Mouse (Mus musculus) cerebellum, adult 11-12 months (tissue): ENCODE results near the gene Tut7.
"Not testable (repeated sequence)": the region's sequence is repeated elsewhere in the genome, so short reads cannot be mapped to it uniquely, and the experiment has no call there.

Source experiments
- DNase-seq: peaks from one replicate; pipeline ENCODE4 v3.0.0; 2022

Tut7 gene

DNA sequence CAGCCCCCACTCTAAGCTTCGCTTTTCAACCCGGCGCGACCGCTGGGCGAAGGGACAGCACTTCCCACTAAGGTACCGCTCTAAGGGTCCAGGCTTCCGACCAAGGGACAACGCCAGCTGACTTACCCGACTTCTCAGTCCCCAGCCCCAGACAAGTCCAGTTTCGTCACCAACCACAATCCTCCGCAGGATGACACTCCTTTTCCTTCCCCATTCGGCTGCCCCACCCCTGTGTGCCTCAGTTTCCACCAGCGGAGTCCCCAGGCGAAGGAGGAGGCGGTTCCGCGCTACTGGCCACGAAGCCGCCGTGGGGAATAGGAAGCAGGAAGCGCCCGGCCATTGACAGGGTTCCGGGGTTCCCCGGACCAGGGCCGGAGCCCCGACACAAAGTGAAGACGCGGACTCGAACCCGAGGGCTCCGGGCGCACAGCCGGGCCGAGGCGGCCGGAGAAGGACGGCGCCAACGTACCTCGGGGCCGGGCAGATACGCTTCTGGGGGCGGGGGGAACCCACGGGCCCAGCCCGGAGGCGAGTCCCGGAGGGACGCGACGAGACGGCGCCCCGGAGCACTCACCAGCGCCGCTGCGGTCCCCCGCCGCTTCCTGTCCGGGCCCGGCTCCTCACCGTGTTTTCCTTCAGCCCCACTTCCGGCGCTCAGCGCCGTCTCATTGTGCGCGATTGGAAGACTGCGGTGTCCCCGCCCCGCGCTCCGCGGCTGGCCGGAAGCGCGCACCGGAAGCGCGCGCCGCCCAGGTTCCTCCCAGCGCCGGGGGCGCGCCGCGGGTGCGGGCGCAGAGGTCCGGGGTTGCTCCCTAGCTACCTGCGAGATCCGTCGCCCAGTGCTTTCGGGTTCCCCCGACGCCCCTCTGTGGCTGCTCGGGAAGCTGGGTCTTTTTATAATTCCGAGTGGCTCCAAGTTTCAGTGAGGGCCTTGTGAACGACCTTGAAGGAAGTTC lies at the start of gene Tut7:
TSS of gene Tut7 (minus strand) at position 641 of the 956 bp plus-strand sequence.
- peak; percentile 92 for DNase-seq

DNA sequence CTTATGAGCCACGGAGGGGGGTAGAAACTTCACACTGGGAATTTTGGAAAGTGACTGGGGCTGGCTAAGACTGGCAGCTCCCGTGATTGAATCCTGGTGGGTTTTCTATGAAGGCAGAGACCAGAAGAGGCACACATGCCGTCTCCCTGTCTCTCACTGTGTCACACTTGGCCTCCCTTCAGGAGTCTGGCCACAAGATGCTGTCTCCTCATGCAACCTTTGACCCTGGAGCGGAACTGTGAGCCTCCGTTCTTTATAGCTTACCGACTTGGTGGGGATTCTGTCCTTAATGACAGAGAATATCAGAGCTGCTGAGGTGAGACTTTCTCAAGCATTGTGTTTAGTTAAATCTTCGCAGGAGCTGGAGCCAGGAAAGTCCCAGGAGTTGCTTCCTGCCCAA lies 49.5 kb upstream of the Tut7 start:
- DNase-seq = no peak

DNA sequence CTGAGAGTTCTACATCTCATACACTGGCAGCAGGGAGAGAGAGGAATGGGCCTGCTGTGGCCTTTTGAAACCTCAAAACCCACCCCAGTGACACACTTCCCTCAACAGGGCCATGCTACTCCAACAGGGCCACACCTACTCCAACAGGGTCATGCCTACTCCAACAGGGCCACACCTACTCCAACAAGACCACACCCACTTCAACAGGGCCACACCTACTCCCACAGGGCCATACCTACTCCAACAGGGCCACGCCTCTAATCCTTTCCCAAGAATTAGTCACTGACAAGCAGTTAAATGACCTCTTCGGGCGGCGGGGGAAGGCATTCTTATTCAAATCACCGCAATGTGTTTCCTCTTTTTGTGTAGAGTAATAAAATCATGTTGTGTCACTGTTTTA lies 47.1 kb upstream of the Tut7 start:
- no peak for DNase-seq

DNA sequence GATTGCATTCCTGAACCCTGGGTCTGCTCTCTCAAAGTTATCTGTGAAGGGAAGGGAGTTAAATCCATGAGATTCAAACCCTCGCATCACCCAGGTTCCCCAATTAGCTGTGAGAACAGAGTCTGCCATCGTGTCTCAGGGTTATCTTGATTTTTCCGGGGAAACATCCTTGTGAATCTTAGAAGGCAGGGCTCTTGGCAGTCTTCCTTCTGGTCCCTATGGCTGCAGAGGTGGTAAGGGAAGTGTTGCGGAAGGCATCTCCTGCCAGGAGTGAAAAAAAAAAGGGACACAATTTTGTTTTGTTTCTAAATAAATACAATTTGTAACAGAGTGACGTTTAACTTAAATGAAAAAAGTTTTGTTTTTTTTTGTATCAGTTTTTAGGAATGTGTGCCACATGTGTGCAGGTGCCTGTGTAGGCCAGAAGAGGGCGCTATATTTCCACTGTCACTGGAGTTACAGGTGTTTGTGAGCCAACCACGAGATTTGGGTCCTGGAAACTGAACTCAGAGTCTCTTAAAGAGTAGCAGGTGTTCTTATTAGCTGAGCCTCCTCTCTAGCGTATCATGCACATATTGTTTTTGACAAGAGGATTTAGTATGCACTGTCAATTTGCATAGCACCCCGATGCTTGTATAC lies 45.2 kb upstream of the Tut7 start:
- no peak for DNase-seq

DNA sequence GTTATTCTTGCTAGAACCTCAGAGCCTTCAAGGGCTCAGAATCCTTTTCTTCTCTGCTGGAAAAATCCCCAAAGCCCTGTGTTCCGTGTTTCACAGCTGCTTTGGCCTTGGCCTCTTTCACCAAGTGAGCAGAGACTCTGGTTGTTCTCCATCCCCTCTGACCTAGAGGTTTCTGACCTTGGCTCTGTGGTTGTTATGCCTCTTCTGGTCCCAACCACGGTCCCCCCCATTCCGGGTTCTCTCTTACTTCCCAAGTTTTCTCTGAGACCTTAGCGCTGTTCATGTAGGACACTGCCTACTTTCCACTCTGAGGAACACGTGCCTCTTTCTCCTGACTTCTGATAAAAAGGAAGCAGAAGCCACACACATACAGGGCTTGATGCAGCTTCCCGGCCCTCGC lies 44.2 kb upstream of the Tut7 start:
- no peak for DNase-seq

DNA sequence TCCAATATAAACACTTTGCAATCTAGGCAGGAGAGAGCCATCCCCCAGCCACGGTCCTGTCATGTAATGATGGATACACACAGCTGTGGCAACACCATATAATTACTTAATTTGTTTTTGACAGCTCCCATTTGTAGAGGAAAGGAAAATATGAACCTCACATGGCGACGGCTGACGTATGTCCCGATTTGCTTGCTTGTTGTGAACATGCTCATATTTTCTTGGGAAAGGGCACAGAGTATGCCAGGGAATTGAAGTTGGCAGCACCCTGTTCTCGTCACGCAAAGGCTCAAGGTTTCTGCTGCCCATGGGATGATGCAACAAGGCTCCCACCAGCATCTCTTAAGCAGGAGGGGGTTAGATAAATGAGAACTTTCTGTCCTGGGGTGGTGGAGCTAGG lies 36.6 kb upstream of the Tut7 start:
- DNase-seq = no peak

DNA sequence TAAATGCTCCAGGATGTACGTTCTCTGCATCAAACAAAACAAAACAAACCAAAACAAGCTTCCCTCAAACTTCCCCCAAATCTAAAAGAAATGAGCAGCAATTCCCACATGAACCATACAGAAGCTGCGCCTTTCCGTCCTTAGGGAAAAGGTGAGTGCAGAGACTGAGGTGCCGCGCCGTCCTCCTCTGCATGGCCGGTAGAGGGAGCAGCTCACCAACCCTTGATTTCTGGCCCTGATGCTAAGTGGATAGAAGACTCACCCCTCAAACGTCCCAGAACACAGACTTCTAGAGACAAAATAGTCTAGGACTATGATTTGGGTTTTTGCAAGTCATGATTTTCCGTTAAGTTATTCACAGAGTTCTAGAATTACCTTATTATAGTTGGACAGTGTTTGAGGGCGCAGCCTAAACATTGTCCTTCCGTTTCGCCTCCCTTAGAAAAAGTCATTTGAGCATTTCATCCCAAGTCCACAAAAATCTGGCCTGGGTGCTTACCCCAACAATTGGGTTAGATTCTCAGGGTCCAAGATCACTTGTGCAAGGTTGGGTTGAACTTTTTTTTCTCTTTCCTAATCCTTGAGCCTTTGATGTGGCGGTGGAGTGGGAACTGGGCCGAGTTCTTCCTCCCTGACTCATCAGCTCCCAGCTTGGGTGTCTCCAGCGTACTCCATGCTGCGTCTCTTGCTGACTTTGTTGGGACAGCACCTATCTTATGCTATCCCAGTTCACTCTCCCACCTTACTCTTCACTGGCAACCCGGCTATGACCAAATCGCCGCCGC lies 33.5 kb upstream of the Tut7 start:
- DNase-seq = no peak

DNA sequence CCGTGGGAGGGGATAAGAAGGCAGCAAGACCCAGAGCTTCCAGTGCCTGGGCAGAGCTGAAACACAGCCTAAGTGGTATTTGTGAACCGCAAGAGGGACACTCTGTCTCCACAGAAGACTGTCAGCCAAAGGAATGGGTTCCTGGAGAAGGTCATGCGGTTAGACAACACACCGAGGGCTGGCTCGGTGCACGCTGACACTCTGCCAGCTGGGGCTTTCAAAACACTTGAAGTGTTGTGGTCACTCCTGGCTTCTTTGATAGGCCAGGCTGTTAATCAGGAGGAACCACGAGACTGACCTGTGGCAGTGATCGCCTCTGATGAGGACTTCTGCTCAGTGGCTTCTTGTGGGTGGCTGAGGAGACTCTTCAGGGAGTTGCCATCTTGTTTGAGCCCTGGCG lies 30.5 kb upstream of the Tut7 start:
- DNase-seq = no peak

DNA sequence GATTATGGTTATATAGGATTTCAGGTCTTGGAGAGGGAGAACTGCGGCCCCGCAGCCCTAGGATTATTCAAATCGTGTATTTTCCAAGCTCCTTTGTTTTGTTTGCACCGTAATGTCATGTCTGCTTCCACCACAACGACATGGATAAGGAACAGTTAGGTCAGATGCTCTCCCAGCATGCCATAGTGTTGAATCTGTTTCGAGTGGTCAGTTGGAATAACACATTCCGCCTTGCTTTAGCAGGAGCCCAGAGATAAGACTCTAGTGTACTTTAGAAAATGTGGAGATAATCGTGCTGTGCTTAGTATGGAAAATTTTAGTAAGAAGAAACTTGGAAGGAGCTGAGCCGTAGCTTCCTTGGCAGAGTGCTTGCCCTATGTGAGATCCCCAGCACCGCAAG lies 27.4 kb upstream of the Tut7 start:
- no peak for DNase-seq

DNA sequence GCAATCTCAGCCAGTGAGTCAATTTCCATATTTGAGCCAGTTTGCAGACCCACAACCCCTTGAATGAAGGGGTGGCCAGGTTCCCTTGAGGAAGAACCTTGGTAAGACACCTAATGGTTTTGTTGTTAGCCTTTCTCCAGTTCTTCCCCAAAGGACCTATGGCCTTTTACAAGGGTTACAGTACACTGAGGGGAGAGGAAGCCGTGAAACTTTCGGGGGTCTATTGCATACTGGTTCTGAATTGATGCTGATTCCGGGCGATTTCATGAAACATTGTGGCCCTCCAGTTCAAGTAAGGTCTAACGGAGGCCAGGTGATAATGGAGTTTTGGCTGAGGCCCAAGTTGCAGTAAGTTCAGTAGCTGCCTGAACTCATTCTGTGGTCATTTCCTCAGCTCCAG lies 21.7 kb upstream of the Tut7 start:
- DNase-seq = no peak

DNA sequence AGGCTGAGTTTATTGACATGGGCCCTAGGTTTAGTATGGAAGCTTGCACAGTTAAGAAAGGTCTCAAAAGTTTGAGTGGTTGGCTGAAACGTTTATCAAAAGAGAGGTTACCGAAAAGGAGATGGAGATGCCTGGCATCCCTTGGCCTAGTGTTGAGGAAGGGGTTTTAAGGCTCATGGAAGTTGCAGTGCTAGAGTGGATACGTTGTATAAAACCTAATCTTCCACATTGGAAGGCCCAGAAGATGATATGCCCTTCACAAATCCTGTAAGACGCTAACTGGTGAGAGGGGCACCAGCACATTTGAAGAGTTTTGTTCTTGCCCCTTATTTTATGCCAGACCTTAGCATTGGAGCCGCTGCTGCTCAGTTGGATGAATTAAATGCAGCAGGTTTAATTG lies 21.0 kb upstream of the Tut7 start:
- DNase-seq = no peak

DNA sequence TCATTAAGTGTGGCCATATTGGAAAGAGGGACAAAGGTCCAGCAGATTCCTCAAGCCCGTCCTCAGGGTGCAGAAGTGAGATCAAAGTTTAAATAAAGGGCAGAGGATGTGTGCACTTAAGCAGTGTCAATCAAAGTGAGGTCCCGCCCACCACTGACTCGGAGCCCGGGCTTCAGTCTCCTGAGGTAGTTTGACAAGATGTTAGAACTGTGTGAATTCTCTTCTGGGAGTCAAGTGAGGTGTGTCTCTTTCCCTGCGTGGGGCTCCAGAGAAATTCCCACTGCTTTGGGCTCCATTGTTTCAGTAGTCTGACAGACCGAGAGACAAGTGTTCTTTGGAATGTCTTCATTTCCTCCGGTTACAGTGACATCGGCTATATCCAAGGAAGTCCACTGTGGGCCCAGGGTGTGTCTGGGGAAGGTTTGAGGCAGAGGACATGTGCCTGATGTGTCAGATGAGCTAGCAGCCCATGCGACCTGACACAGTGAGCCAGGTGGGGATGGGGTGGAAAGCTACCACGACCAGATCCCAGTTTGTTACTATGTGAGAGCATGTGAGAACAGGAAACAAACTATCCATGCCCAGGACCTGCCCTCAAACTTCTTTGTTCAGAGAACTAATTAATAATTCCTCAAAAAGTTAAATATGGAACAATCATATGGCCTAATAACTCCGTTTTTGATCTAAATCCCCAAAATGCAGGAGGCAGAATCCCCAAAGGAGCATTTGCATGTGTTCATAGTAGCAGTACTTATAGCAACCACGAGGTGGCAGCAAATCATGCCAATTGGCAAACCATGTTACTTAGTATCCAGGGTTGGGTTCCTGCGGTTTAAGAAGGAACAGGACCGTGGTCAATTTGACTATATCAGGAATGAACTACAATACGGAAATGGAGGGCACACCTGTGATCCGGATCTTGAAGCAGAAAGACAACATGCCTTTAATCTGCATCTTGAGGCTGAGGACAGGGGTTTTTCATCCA lies 19.6 kb upstream of the Tut7 start:
- DNase-seq = peak; percentile 40

DNA sequence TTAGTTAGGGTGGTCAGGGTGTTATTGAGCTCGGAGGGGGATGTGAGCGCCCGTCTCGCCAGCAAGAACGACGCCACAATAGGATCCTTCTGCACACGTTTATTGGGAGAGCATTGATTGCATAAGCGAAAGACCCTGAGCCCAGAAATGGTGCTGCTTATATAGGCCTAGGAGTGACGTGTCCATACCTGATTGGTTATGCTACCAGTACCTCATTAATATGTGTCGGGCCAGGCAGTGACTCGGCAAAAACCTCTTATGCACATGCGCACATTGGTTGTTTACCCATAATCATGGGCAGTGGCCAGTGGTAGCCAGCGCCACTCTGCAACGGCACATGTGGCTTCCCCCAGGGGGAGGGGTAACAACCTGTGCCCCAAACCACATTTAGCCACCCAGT lies 18.8 kb upstream of the Tut7 start:
- not testable (repeated sequence) for DNase-seq

DNA sequence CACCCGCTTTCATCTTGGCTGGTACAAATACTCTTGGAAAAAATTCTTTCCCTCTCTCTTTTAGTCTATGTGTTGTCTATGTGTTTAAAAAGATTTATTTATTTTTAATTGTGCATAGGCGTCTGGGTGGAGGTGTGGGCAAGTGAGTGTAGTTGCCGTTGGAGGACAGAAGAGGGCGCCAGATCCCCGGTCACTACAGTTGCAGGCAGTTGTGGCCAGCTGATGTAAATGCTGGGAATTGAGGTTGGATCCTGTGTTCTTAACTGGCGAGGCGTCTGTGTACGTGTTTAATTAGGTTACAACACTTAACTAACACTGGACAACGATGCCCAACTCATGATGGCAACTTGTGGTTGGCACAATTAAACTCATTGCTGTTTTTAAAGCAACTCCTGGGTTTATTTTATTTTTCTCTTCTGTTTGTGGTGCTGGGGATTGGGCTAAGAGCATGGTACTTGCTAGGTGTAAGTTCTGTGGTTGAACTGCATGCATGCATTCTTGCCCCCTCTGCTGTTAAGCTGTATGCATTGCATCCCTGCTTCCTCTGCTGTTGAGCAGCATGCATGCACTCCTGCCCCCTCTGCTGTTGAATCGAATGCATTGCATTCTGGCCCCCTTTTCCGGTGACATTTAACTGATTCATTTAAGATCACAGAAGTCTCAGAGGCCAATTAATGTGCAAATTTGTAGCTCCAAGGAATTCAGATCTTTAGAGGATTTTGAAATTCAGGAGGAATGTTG lies 17.7 kb upstream of the Tut7 start:
- peak; percentile 62 for DNase-seq

DNA sequence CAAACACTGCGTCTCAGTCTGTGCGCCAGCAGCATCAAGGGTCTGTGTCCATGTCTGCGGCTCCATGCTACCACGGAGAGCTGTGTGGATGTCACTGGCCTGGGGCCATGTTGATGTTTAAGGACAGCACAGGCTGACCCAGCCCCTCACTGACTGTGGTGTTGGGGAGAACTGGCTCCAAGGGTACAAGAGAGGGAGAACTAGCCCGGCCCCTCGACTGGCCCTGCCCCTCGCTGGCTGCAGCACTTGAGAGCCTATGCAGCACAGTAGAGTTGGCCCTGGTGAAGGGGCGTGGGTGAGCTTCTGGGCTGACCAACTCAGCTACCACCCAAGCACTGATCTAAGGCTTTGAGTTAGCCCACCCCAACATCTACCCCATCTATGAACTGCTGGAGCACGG lies 16.4 kb upstream of the Tut7 start:
- DNase-seq = no peak

DNA sequence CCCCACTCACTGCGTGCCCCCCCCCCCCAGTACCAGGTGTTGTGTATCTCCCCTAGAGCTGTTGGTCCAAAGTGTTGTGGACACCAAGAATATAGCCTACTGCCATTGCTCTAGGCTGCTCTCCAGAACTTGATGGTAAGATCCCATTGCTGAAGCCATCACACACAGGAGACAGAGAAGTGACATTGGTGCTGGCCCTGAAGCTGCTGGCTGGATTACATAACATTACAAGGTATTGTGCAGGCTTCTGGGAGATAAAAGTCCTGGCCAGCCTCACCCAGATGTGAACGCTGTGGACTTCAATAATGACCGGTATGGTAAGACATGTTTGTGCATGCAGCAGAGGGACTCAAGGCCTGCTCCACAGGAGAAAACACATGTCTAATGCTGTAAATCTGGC lies 15.5 kb upstream of the Tut7 start:
- no peak for DNase-seq

DNA sequence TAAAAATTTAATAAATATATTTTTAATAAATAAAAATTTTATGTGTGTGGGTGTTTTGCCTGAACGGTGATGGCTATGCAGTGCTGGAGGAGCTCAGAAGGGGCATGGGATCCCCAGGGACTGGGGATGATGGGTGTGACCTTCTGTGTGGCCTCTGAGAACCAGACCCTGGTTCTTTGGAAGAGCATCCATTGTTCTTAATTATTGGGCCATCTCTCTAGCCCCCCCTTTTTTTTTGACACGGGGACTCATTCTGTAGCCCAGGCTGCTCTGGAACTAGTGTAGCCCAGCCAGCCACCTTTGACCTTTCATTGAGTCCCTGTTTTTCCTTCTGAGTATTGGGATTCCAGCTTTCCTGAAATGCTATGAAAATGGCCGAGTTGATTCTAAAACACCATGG lies 13.9 kb upstream of the Tut7 start:
- no peak for DNase-seq

DNA sequence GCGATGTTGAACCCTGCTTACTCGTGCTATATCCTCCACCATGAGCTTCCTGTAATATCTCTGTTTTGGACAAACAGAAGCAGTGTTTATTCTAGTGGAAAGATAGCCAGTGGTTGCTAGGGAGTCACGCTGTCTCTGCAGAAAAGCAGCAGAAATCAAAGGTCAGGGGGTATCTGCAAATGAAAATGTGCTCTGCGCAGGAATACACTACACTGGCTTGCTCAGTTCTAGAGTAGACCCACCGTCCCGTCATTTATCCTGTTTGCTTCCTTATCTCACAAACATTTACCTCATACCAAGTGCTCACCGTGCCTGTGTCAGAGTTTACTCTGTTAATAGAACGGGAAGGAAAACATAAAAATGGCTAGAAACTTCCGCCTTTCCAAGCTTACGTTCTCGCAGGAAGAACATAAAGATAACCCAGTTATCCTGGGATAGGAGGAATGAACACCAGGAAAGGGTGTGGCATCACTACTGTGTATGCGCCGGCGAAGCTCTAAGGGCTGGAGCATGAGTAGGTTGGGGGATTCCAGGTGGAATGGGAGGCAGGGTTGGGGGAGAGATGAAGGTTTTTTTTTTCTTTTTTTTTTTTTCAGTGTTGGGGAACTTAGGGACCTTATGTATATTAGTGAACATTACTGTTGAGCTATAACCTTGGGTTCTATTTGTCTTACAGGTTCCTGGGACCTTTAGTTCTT lies 13.3 kb upstream of the Tut7 start:
- no peak for DNase-seq

DNA sequence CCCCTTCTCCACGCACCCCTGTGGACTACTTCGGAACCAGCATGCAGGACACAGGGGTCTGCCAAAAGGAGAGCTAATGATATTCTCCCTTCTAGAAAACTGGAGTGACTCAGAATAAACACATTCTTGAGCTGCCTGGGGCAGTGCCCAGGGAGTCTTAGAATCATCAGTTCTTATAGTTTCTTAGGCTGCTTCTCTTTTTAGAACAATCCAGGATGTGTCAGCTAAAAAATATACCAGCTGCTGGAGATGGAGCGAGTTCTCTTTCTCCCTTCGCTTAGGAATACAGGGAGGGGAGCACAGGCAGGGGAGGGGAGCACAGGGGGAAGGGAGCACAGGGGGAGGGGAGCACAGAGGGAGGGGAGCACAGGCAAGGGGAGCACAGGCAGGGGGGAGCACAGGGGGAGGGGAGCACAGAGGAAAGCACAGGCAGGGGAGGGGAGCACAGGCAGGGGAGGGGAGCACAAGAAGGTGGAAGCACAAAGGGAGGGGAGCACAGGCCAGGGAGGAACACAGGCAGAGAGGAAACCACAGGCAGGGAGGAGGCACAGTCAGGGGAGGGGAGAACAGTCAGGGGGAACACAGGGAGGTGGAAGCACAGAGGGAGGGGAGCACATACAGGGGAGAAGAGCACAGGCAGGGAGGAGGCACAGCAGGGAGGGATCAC lies 12.0 kb upstream of the Tut7 start:
- no peak for DNase-seq

DNA sequence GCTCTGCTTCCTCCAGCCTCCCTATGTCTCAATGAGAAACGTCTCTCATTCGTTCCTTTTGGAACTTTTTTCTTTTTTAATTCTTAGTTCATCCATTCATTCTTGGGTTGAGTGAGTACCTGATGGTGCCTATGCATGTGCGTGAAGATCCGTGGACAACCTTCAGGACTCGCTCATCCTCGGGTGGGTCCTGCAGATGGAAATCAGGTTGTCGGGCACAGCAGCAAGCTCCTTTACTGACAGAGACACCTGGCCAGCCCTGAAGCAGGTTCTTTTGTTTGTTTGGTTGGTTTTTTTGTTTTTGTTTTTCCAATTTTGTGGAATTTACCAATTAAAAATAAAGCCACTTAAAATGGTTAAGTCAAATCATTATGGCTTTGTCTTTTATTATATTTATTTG lies 9.9 kb upstream of the Tut7 start:
- no peak for DNase-seq
